Mouse (Mus musculus) megakaryocyte, embryonic 14.5 days (primary cell): Measurements from ENCODE around the gene Gm9821. TPM values are rescaled to one million over a fixed set of nuclear protein-coding genes. Genes with fewer than 3 reads are reported as not detected.

Source experiments
- H3K27me3 ChIP-seq: replicated peaks from 2 replicates; pipeline ENCODE3; 2012; ENCODE audit warnings: inconsistent platforms
- H3K36me3 ChIP-seq: replicated peaks from 2 replicates; pipeline ENCODE3; 2012; ENCODE audit warnings: low read length, inconsistent platforms, mixed read lengths
- H3K4me1 ChIP-seq: 2 replicates; pipeline ENCODE4 v1.6.1; 2012; ENCODE audit warnings: inconsistent platforms
- H3K4me3 ChIP-seq: replicated peaks from 2 replicates; pipeline ENCODE3; 2012; ENCODE audit warnings: moderate library complexity, mild to moderate bottlenecking, inconsistent platforms
- H3K9me3 ChIP-seq: 2 replicates; pipeline ENCODE4 v1.6.1; 2012; ENCODE audit warnings: inconsistent platforms
- FLI1 ChIP-seq: IDR thresholded peaks from 2 replicates; pipeline ENCODE4 v1.6.1; 2012; ENCODE audit warnings: low read length, inconsistent platforms, mixed read lengths
- GATA1 ChIP-seq: IDR thresholded peaks from 3 replicates; pipeline ENCODE4 v1.6.1; 2012; ENCODE audit warnings: mixed read lengths, low read length, inconsistent platforms, borderline replicate concordance
- polyA plus RNA-seq: library from polyadenylated mRNA; stranded (reverse); fragments of >175 nt; gene quantifications from 2 replicates; pipeline ENCODE4 v1.2.3, GENCODE M21; 2012; ENCODE audit warnings: low replicate concordance; ENCODE audit not compliant: insufficient read depth

The Gm9821 gene
- polyA plus RNA-seq, 1 experiment: not detected

DNA sequence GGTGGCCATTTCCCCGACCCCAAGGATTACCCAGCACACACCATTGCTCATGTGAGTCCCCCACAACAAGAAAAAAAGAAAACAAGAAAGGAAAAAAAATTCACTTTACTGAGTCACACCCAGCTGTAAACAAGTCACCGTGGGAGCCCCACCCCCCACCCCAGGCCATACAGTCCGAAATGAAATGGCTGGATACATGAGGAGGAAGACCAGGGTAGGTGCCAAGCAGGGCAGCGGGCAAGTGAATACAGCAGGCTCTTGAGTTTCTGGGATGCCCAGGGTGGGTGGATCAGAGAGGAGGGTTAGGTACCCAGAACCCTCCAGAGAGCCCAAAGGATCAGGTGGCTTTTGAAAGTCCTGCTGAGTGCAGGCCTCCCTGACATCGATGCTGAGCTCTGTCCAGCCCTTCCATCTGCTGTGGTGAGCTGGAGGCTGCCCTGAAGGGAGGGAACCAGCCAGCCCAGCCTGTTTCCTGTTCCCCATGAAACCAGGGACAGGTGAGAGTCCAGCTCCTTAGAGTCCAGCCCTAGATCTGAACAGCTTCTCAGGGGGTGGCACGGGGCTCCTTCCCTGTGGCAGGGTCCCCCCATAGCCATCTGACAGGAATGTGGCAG, 12.7 kb upstream of the Gm9821 start:
- Histone ChIP-seq H3K27me3 (no peaks in the 10 kb centered on the region), H3K4me1 (peaks cover 86% of the 10 kb centered on the region), H3K36me3 (peaks cover 97% of the 10 kb centered on the region), H3K9me3 (no peaks in the 10 kb centered on the region), H3K4me3 (no peak overlapping the region)
- TF ChIP-seq GATA1 (no peak), FLI1 (no peak)

DNA sequence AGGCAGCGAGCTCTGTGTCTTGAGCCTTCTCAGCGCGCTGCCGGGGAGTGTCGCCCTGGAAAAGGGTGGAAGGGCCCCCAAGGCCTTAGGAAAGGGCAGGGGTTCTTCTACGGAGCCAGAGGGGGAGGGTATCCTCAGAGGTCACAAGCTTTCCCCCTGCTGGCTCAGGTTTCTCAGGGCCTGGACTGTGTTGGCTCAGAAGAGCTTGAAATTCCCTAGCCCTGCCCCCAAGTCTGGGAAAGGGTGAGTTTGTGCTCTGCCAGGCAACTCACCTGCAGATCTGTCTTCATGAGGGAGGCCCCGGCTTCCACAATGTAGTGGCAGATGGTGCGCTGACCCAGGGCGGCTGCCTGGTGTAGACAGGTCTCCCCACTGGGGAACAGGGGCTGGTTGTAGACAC, 12.0 kb upstream of the Gm9821 start:
- H3K36me3 ChIP-seq: peaks cover 100% of the 10 kb centered on the region
- no peak overlapping the region for H3K4me3 ChIP-seq
- H3K9me3 ChIP-seq: no peaks in the 10 kb centered on the region
- TF ChIP-seq GATA1 (no peak), FLI1 (no peak)
- H3K27me3 ChIP-seq: no peaks in the 10 kb centered on the region
- peaks cover 86% of the 10 kb centered on the region for H3K4me1 ChIP-seq

DNA sequence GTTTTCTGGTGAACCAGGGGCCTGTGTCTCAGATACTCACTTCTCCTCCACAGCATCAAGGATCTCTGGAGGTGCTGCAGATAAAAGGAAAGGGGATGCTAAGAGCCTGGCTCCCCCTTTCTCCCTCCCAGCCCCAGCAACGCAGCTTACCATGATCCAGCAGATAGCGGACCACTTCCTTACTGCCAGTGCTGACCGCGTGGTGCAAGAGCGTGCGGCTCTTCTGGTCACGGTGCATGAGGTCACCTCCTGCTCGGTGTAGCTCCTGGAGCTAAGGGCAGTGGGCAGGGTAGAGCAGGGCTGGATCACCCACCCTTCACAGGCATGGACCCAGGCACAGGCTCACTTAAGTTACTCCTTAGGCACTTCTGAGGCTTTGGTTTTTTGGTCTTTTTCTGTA, 11.5 kb upstream of the Gm9821 start:
- Histone ChIP-seq H3K36me3 (peaks cover 100% of the 10 kb centered on the region), H3K4me1 (peaks cover 86% of the 10 kb centered on the region), H3K4me3 (peak overlapping the region; percentile 65)

DNA sequence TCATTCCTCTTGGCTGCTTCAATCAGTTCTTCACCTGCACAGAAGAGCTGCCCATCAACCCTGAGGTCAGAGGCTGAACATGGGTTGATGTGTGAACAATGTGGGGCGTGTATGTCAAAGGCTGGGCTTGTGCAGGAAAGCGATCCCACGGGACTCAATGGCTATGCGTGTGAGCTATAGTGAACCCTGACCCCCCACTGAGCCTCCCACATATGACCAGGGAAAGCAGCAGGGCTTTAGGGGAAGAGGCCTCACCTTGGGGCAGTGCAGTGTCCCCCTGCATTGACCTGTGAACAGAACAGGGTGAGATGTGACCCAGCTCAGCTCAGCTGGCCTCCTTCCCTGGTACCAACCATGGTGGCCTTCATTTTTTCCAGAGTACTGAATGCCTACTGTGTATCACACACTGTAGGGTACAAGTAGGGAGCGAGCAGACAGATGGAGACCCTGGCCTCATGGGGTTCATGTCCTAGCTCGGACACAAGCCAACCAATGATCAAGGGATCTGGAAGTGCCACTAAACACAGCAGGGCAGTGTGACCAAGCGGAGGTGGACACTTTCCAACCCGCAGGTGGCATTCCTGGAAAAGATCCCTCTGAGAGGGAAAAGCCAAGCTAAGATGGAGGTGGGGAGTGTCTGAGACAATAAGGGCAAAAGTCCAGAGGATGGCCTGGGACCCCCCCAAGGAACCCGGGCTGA, 10.5 kb upstream of the Gm9821 start:
- no peaks in the 10 kb centered on the region for H3K9me3 ChIP-seq
- H3K4me1 ChIP-seq: peaks cover 94% of the 10 kb centered on the region
- H3K4me3 ChIP-seq: no peak overlapping the region
- TF ChIP-seq FLI1 (no peak), GATA1 (no peak)
- H3K36me3 ChIP-seq: peaks cover 100% of the 10 kb centered on the region
- no peaks in the 10 kb centered on the region for H3K27me3 ChIP-seq

More for the DNA sequence above, 11.5 kb upstream of the Gm9821 start:
- Histone ChIP-seq H3K27me3 (no peaks in the 10 kb centered on the region), H3K9me3 (no peaks in the 10 kb centered on the region)
- TF ChIP-seq GATA1: no peak
- TF ChIP-seq FLI1: no peak

DNA sequence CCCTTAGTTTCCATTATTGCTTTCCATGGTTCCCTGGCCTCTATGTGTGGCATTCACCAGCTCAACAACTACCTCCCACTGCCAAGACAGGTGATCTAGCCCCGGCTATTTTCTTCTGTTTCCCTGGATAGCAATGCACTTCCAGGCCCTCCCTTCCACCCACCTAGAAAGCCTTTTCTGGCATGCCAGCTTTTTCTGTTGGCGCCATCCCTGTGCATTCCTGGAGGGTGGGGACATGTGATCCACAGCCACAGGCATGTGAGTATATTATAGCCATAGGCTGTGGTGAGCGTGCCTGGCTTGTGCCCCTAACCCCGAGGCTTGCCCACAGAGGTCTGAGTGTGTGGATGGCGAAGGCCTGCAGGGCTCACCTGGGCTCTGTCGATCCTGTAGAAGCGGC, 9.3 kb upstream of the Gm9821 start:
- TF ChIP-seq GATA1 (no peak), FLI1 (no peak)
- H3K36me3 ChIP-seq: peaks cover 100% of the 10 kb centered on the region
- no peak overlapping the region for H3K4me3 ChIP-seq
- no peaks in the 10 kb centered on the region for H3K9me3 ChIP-seq
- H3K27me3 ChIP-seq: no peaks in the 10 kb centered on the region
- peaks cover 92% of the 10 kb centered on the region for H3K4me1 ChIP-seq

DNA sequence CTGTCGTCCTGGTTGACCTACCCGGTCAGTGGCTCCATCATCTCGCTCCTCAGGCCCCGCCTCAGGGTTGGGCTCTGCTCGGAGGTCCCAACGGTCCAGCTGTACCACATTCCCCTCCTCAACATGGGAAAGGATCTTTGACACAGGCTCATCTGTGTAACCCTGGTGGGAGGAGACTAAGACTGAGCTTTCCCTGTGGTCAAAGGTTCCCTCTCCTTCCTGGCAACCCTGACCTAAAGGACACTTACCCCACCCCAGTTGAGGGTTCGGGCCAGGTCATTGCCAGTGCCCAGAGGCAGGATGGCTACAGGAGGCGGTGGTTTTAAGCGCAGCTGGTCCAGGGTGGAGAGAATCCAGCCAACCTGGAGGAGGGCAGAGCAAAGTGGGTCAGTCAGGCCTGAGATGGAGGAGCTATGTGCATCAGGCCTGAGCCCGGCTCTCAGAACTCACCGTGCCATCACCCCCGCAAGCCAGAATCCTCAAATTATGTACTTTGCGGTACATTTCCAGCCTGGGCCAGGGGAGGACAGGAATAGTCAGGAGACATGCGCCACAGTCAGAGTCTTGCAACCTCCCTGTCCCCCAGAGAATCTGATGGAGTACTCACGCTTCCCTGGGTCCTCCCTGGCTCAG, 6.1 kb upstream of the Gm9821 start:
- Histone ChIP-seq H3K36me3 (peaks cover 100% of the 10 kb centered on the region), H3K4me3 (no peak overlapping the region), H3K27me3 (no peaks in the 10 kb centered on the region), H3K4me1 (peaks cover 95% of the 10 kb centered on the region), H3K9me3 (no peaks in the 10 kb centered on the region)
- TF ChIP-seq GATA1 (no peak), FLI1 (no peak)

DNA sequence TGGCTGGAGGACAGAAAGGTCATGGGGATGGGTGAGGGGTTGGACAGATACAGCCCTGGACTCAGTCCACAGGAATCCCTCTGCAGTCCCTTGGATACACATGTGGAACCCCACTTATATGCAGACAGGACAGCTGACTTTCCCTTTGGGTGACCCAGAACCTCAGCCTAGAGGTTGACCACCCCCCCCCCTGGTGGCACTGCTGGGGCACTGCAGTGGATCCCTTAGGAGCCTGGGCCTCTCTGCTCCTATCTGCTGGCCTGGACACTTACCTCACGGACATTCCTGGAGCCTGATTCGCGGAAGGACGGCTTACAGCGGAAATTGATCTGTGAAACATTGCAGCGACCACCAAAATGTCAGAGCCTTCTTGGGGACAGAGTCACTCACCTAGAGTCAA, 3.1 kb upstream of the Gm9821 start:
- peak overlapping the region; percentile 46 for H3K4me3 ChIP-seq
- no peaks in the 10 kb centered on the region for H3K27me3 ChIP-seq
- TF ChIP-seq FLI1 (no peak), GATA1 (no peak)
- peaks cover 96% of the 10 kb centered on the region for H3K36me3 ChIP-seq
- peaks cover 95% of the 10 kb centered on the region for H3K4me1 ChIP-seq
- H3K9me3 ChIP-seq: no peaks in the 10 kb centered on the region

DNA sequence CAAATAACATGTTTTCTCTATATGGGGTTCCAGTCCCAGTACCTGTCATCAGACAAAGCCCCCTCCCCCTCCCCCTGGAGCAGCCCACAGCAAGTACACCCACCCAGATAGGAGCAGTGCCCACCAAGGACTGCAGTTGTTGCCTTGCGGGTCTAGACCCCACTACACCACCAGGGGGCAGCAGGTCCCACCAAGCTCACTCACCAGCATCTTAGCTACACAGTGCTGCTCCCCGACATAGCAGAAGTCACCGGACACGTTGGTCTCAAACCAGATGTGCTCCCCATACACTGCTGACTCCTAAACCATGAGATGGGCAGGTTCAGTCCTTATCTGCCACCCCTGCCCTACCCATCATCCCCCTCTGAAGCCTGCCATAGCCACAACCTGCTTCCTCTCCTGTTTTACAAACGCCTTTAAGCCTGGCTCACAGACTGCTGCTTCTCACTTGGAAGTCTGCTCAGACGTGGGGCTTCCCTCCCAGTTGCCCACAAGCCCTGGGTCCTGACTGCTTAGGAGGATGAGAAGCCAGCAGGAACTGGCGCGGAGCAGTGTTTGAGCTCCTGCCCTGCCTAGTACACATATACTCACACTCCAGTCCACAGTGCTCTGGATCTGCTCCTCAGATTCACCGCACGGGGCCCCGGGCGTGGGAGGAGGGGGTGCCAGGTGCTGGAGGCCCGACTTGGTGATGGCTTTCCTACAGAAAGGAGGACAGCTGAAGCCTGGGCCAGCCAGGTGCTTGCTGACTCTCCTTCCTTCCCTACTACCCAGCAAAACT, 1.1 kb upstream of the Gm9821 start:
- H3K9me3 ChIP-seq: no peaks in the 10 kb centered on the region
- TF ChIP-seq FLI1 (no peak), GATA1 (no peak)
- no peaks in the 10 kb centered on the region for H3K27me3 ChIP-seq
- peaks cover 82% of the 10 kb centered on the region for H3K36me3 ChIP-seq
- H3K4me1 ChIP-seq: peaks cover 95% of the 10 kb centered on the region
- H3K4me3 ChIP-seq: peak overlapping the region; percentile 93

DNA sequence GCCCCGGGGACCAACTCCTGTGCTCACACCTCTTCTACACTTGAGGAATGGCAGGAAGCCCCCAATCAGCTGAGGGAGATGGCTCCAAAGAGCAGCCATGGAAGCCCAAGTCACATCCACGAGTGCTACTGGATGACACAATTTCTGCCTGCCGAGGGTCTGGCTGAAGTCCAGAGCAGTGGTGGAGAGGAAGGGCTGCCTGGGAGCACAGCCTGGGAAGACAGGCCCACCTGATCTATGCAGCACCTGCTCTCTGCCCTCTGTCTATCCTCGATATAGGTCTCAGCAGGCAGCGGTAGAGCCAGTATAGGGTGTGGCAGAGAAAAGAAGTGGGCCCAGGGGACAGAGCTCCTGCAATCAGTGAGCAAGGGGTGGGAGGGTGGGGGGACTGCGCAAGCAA, 1.3 kb downstream of the Gm9821 start:
- Histone ChIP-seq H3K27me3 (no peaks in the 10 kb centered on the region), H3K9me3 (no peaks in the 10 kb centered on the region), H3K4me3 (peak overlapping the region; percentile 93), H3K4me1 (peaks cover 100% of the 10 kb centered on the region), H3K36me3 (peaks cover 66% of the 10 kb centered on the region)
- TF ChIP-seq GATA1 (no peak), FLI1 (no peak)
